Mouse (Mus musculus) spleen, adult 2 months (tissue): Measurements from ENCODE around the gene Rbm3.

Experiments
- CTCF ChIP-seq: fragments of 200-500 bp; IDR thresholded peaks from 2 replicates; pipeline ENCODE4 v1.5.1; 2011; ENCODE audit warnings: mild to moderate bottlenecking, inconsistent platforms; ENCODE audit not compliant: insufficient read depth, insufficient read length, insufficient replicate concordance; ENCODE audit errors: extremely low read depth
- POLR2A ChIP-seq: fragments of 200-500 bp; IDR thresholded peaks from 2 replicates; pipeline ENCODE4 v1.6.1; 2011; ENCODE audit warnings: low read depth, low read length, inconsistent platforms

GRCm38 (mm10) chrX:8143750-8144149 is 1.9 kb downstream of the Rbm3 start:
- TF ChIP-seq CTCF, result no peak
- TF ChIP-seq POLR2A, result no peak
